Mouse (Mus musculus) ES-E14 (cell line): ENCODE measurements at regions not wholly inside any gene's neighbourhood (a gene's known extent, or its start where the extent isn't known, plus 50 kb on each side); places are given as distances from the start of the nearest gene placed in this dataset.

Source experiments
- DNase-seq: peaks from one replicate; pipeline ENCODE4 v3.0.0-alpha.2; 2013; ENCODE audit warnings: low read depth, low spot score
- H3K27ac ChIP-seq: 2 replicates; pipeline ENCODE4 v1.5.1; 2012; ENCODE audit warnings: low read depth, mild to moderate bottlenecking, low read length, moderate library complexity, mixed read lengths; ENCODE audit not compliant: poor library complexity, insufficient read depth, severe bottlenecking
- H3K36me3 ChIP-seq: 2 replicates; pipeline ENCODE4 v1.6.1; 2012; ENCODE audit warnings: mild to moderate bottlenecking, low read length, moderate library complexity, mixed read lengths; ENCODE audit not compliant: control insufficient read depth, poor library complexity, insufficient read depth, severe bottlenecking
- H3K4me1 ChIP-seq, 2 experiments: fragments of 150-350 bp in 1 of 2; sonication (generic) in 1 of 2; 2 replicates each; pipeline ENCODE4 v1.6.1; 2012; ENCODE audit warnings: low read length in 2 of 2, mild to moderate bottlenecking in 1 of 2, mixed read lengths in 1 of 2; ENCODE audit not compliant: control insufficient read depth in 2 of 2, insufficient read depth in 2 of 2, poor library complexity in 1 of 2
- H3K4me3 ChIP-seq, 2 experiments: fragments of 150-350 bp in 1 of 2; sonication (generic) in 1 of 2; 2 replicates each; pipeline ENCODE4 v1.5.1; 2012; ENCODE audit warnings: low read length in 2 of 2, low read depth in 1 of 2, mild to moderate bottlenecking in 1 of 2, mixed read lengths in 1 of 2; ENCODE audit not compliant: insufficient read depth in 1 of 2, poor library complexity in 1 of 2, severe bottlenecking in 1 of 2
- H3K9ac ChIP-seq: 2 replicates; pipeline ENCODE4 v1.6.1; 2012; ENCODE audit warnings: low read depth, mild to moderate bottlenecking, low read length, mixed read lengths; ENCODE audit not compliant: poor library complexity, insufficient read depth, severe bottlenecking
- H3K9me3 ChIP-seq: fragments of 150-350 bp; sonication (generic); 2 replicates; pipeline ENCODE4 v1.6.1; 2012; ENCODE audit warnings: low read depth, mild to moderate bottlenecking, low read length; ENCODE audit not compliant: control insufficient read depth, insufficient read depth
- CHD2 ChIP-seq: IDR thresholded peaks from 2 replicates; pipeline ENCODE4 v1.6.1; 2014; ENCODE audit warnings: mild to moderate bottlenecking, low read depth, low read length, inconsistent platforms
- HCFC1 ChIP-seq: IDR thresholded peaks from 2 replicates; pipeline ENCODE4 v1.6.1; 2012; ENCODE audit warnings: low read length, inconsistent platforms, borderline replicate concordance; ENCODE audit not compliant: insufficient read depth
- MAFK ChIP-seq: IDR thresholded peaks from 2 replicates; pipeline ENCODE4 v1.6.1; 2014; ENCODE audit warnings: mild to moderate bottlenecking, low read depth, low read length, inconsistent platforms; ENCODE audit not compliant: insufficient read depth
- ZC3H11A ChIP-seq: IDR thresholded peaks from 2 replicates; pipeline ENCODE4 v1.6.1; 2012; ENCODE audit warnings: low read depth, mild to moderate bottlenecking, inconsistent platforms, low read length, borderline replicate concordance
- ZNF384 ChIP-seq: IDR thresholded peaks from 2 replicates; pipeline ENCODE4 v1.6.1; 2012; ENCODE audit warnings: low read depth, low read length, inconsistent platforms
- in situ Hi-C, 2 experiments: fragments of 600-800 bp; cut with MboI; formaldehyde crosslinking; loops; one replicate each; pipeline ENCODE4 v1.15.1; 2025; ENCODE audit warnings: low sequenced_read_pairs in 2 of 2, inconsistent platforms in 1 of 2; ENCODE audit not compliant: unreplicated experiment in 2 of 2

DNA sequence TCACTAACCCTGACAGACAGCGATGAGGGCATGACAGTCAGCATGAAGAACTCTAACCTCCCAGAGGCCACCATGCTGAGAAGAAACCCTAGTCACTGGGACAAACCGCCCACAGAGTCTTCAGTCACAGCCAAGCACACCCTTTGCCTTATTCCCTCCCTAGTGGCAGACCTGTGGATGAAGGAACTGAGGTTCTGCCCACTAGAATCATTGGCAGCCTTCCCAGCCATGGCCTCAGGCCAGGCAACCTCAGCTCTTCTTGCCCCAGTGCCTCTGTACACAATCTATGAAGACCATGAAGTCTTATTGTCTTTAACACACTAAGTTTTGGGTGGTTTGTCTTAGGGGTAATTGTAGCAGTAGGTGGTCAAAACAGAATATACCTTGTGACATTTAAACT is 219.5 kb downstream of the Rps15a start:
- H3K9ac ChIP-seq, result no peak overlapping the region
- no peaks in the 10 kb centered on the region for H3K9me3 ChIP-seq
- H3K36me3 ChIP-seq, result no peaks in the 10 kb centered on the region
- TF ChIP-seq MAFK (no peak), HCFC1 (no peak), CHD2 (no peak), ZC3H11A (no peak), ZNF384 (no peak)
- no peak for DNase-seq
- H3K4me3 ChIP-seq, result no peak overlapping the region
- in situ Hi-C loops, result no loop called here
- no peaks in the 10 kb centered on the region for H3K4me1 ChIP-seq
- no peak overlapping the region for H3K27ac ChIP-seq

DNA sequence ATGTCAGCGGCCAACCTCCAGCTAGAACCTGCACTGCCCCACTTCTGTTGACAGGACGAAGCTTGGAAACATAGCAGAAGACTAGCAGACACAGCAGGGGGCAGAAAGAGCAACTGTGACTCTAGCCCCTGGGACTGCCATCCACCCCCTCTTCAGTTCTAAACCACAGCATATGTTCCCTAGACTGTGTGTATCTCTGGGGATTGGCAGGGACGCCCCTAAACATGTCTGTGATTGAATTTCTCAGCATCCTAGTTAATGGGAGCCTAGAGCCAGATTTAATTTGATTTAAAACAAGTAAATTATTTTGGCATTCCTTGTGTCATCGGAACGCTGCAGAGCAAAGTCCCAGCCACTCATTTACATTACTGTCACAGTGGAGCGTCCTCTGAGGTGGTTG is 228.7 kb downstream of the Rps15a start:
- TF ChIP-seq MAFK, result no peak
- no peak for TF ChIP-seq CHD2
- TF ChIP-seq ZNF384, result no peak
- no peak for TF ChIP-seq HCFC1
- TF ChIP-seq ZC3H11A, result no peak
- Histone ChIP-seq H3K27ac (no peak overlapping the region), H3K36me3 (no peaks in the 10 kb centered on the region), H3K4me1 (no peaks in the 10 kb centered on the region), H3K9me3 (no peaks in the 10 kb centered on the region), H3K4me3 (no peak overlapping the region), H3K9ac (no peak overlapping the region)
- no peak for DNase-seq
- in situ Hi-C loops, result no loop called here

DNA sequence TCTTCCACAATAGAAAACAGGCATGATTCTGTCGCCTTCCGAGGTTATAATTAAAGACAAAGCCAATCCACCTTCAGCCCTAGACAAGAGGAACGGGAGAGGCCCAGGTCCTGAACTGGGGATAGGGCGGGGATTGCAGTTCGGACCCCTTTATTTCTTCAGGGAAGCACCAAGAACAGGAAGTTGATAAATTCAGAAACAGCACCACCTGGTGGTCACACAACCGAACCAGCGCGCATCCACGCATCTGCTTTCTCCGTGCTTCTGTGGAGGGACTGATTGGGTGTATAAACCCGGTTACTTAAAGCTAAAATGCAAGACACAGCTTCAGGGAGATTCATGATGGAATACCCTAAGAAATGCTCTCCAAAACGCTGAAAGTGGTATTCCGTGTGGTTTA is 233.2 kb downstream of the Rps15a start:
- Histone ChIP-seq H3K9me3 (no peaks in the 10 kb centered on the region), H3K36me3 (no peaks in the 10 kb centered on the region), H3K27ac (no peak overlapping the region), H3K9ac (no peak overlapping the region), H3K4me3 (no peak overlapping the region), H3K4me1 (no peaks in the 10 kb centered on the region)
- peak; percentile 56 for DNase-seq
- in situ Hi-C loops, result no loop called here
- TF ChIP-seq ZC3H11A, result peak; percentile 90
- no peak for TF ChIP-seq CHD2

DNA sequence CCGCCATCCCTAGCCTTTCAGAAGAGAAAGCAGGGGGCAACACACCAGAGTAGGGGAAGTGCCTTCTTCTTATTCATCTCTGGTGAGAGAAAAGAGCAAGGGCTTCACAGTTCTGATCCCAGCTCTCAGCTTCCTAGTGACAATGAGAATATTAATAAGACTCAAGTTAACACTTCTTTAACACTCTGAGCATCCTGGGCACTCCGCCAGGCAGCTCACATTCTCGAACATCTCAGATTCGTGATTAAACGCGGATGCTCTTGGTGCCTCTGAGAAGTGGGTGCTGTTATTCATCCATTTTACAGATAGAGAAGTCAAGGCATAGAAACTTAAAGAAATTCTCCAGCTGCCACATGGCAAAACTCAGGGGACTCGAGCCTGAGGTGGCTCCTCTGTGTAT is 237.1 kb downstream of the Rps15a start:
- no peak for DNase-seq
- H3K27ac ChIP-seq, result no peak overlapping the region
- TF ChIP-seq CHD2 (no peak), ZC3H11A (no peak), ZNF384 (no peak), HCFC1 (no peak), MAFK (no peak)
- no peaks in the 10 kb centered on the region for H3K4me1 ChIP-seq
- in situ Hi-C loops, result no loop called here
- no peak overlapping the region for H3K4me3 ChIP-seq
- no peaks in the 10 kb centered on the region for H3K36me3 ChIP-seq
- no peaks in the 10 kb centered on the region for H3K9me3 ChIP-seq
- no peak overlapping the region for H3K9ac ChIP-seq

DNA sequence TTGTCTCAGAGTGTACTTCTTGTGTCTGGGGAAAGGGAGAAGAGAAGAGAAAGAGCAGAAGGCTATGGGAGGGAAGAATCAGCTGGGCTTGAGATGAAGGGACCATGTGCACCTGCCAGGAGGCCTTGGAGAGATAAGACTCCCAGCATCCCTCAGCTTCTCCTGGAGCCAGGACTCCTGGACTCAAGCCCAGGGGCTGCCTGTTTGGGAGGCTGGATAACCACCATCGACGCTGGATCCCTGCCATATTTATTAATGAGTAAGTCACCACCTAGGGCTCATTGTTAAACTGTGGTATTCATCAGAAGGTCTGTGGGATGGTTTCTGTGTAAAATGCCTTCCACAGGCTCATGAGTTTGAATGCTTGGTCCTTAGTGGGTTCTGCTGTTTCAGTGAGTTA is 240.7 kb downstream of the Rps15a start:
- H3K4me1 ChIP-seq, result no peaks in the 10 kb centered on the region
- DNase-seq, result no peak
- H3K4me3 ChIP-seq, result no peak overlapping the region
- no peak overlapping the region for H3K9ac ChIP-seq
- in situ Hi-C loops, result no loop called here
- H3K9me3 ChIP-seq, result no peaks in the 10 kb centered on the region
- H3K27ac ChIP-seq, result no peak overlapping the region
- TF ChIP-seq ZNF384, result no peak
- TF ChIP-seq MAFK, result no peak
- TF ChIP-seq HCFC1, result no peak
- TF ChIP-seq ZC3H11A, result no peak
- no peak for TF ChIP-seq CHD2
- no peaks in the 10 kb centered on the region for H3K36me3 ChIP-seq
